Mouse (Mus musculus) stomach, embryonic 14.5 days (tissue): ENCODE measurements at regions not wholly inside any gene's neighbourhood (a gene's known extent, or its start where the extent isn't known, plus 50 kb on each side); places are given as distances from the start of the nearest gene placed in this dataset.

Source experiments
- ATAC-seq: fragments of 200-750 bp; cut with Nextera tagmentation; 2 replicates; pipeline ENCODE4 v1.8.0; 2017; ENCODE audit warnings: low read depth, moderate TSS enrichment; ENCODE audit not compliant: insufficient number of reproducible peaks, insufficient read depth, low FRiP score
- H3K27ac ChIP-seq: fragments of 300-500 bp; sonication (generic); 2 replicates; pipeline ENCODE4 v1.5.1; 2014; ENCODE audit warnings: mild to moderate bottlenecking, low read length, moderate library complexity, mixed read lengths
- H3K27me3 ChIP-seq: fragments of 300-500 bp; sonication (generic); 2 replicates; pipeline ENCODE4 v1.6.1; 2014; ENCODE audit warnings: low read length, control low read depth, mixed read lengths; ENCODE audit not compliant: control insufficient read depth, insufficient read depth
- H3K36me3 ChIP-seq: fragments of 300-500 bp; sonication (generic); 2 replicates; pipeline ENCODE4 v1.6.1; 2014; ENCODE audit warnings: mild to moderate bottlenecking, control low read depth, low read length, moderate library complexity, mixed read lengths; ENCODE audit not compliant: control insufficient read depth, insufficient read depth
- H3K4me1 ChIP-seq: fragments of 300-500 bp; sonication (generic); 2 replicates; pipeline ENCODE4 v1.6.1; 2014; ENCODE audit warnings: low read length, control low read depth, mixed read lengths; ENCODE audit not compliant: control insufficient read depth, insufficient read depth
- H3K4me2 ChIP-seq: fragments of 300-500 bp; sonication (generic); replicated peaks from 2 replicates; pipeline ENCODE4 v1.6.1; 2014; ENCODE audit warnings: low read depth, low read length, control low read depth
- H3K4me3 ChIP-seq: fragments of 300-500 bp; sonication (generic); 2 replicates; pipeline ENCODE4 v1.5.1; 2014; ENCODE audit warnings: low read depth, low read length, control low read depth
- H3K9ac ChIP-seq: fragments of 300-500 bp; sonication (generic); replicated peaks from 2 replicates; pipeline ENCODE4 v1.6.1; 2014; ENCODE audit warnings: low read depth, mild to moderate bottlenecking, control low read depth, low read length, moderate library complexity, mixed read lengths
- H3K9me3 ChIP-seq: fragments of 300-500 bp; sonication (generic); 2 replicates; pipeline ENCODE4 v1.6.1; 2016; ENCODE audit warnings: low read depth, low read length, control low read depth; ENCODE audit not compliant: control insufficient read depth
- WGBS: fragments of 180-500 bp; shearing (Covaris S2); extraction: QIAGEN DNeasy Blood & Tissue Kit; methylation state at CpG from one replicate; pipeline ENCODE4 v1.1.7; 2014; 5-methylcytosine and 5-hydroxymethylcytosine counted together

DNA sequence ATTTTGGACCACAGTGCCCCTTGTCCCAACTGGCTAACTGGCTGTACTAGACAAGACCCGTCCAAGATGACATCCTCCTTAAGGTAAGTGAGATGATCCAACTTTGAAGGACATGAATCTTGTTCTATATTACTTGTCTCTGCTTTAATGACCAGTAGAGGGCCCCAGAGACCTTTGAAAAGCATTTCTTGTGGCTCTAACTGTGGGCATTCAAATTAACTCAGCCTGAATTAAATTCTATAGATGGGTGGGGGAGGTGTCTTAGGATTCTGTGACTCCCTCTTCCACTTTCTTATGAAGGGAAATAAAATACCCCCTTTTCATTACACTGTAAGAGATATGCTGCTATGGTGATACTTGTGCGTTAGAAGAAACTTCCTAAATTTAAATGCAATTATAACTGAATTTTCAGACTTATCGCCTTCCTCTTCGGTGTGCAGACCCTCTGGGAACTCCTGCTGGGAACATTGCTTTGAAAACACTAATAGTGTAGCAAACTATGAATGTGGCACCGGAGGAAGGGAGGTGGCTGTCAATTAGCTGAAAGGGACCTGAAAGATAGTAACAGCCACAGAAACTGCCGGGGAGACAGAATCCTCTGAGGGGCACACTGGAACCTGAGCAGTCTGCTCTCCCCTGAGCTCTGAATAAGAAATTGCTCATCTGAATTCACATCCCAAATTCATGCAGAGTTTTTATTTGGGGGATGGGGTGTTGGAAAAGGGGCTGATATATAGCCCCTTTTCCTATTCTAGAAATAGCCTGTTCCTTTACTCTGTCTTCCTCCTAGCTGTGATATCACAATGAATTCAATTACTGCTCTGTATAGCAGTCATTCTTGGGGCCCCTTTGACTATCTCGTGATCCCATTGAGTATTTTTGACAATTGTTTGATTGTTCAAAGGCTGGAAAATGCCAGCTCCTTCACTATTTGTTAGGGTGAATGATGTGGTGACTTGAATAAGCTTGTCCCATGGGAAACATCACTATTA is 179.9 kb upstream of the A1bg start:
- no peak; the same call in 1 of the 2 replicates for ATAC-seq
- 50% methylated on average over 7 of the region's 7 CpGs for WGBS
- H3K9me3 ChIP-seq, result no peaks in the 10 kb centered on the region
- H3K4me2 ChIP-seq, result no peak overlapping the region
- no peaks in the 10 kb centered on the region for H3K4me1 ChIP-seq
- H3K27ac ChIP-seq, result no peak overlapping the region
- no peaks in the 10 kb centered on the region for H3K36me3 ChIP-seq
- H3K27me3 ChIP-seq, result no peaks in the 10 kb centered on the region
- no peak overlapping the region for H3K9ac ChIP-seq
- H3K4me3 ChIP-seq, result no peak overlapping the region

DNA sequence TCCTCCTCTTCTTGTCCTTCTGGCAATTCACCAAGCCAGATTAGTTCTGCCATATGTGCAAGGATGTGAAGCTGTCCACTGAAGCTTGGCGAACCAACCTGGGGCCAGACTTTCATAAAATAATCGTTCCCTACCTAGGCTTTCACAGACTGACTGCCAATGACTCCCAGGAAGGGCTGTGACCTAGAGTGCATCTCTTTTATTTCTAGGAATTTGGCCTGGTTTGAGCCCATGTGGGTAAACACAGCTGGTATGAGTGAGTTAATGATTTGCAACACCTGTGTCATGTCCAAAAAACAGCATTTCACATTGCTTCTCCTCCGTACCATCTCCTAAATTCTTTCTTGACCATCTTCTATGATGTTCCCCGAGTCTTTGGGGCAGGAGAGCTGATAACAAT is 178.0 kb upstream of the A1bg start:
- ATAC-seq, result no peak
- Histone ChIP-seq H3K36me3 (no peaks in the 10 kb centered on the region), H3K4me2 (no peak overlapping the region), H3K27me3 (no peaks in the 10 kb centered on the region), H3K27ac (no peak overlapping the region), H3K4me1 (no peaks in the 10 kb centered on the region), H3K9me3 (no peaks in the 10 kb centered on the region), H3K4me3 (no peak overlapping the region), H3K9ac (no peak overlapping the region)
- 49% methylated on average over 4 of the region's 4 CpGs for WGBS

GRCm38 (mm10) chr15:61098968-61099367 is 176.2 kb upstream of the A1bg start:
- Histone ChIP-seq H3K9ac (no peak overlapping the region), H3K36me3 (no peaks in the 10 kb centered on the region), H3K27ac (no peak overlapping the region), H3K4me1 (no peaks in the 10 kb centered on the region), H3K4me3 (no peak overlapping the region), H3K9me3 (no peaks in the 10 kb centered on the region), H3K4me2 (no peak overlapping the region), H3K27me3 (no peaks in the 10 kb centered on the region)
- 22% methylated on average over 1 of the region's 1 CpGs for WGBS
- no peak for ATAC-seq

GRCm38 (mm10) chr15:61098519-61098918 is 175.7 kb upstream of the A1bg start:
- H3K9ac ChIP-seq, result no peak overlapping the region
- H3K4me3 ChIP-seq, result no peak overlapping the region
- no peaks in the 10 kb centered on the region for H3K4me1 ChIP-seq
- H3K27me3 ChIP-seq, result no peaks in the 10 kb centered on the region
- no peak overlapping the region for H3K4me2 ChIP-seq
- ATAC-seq, result no peak
- no peaks in the 10 kb centered on the region for H3K9me3 ChIP-seq
- H3K36me3 ChIP-seq, result no peaks in the 10 kb centered on the region
- H3K27ac ChIP-seq, result no peak overlapping the region

DNA sequence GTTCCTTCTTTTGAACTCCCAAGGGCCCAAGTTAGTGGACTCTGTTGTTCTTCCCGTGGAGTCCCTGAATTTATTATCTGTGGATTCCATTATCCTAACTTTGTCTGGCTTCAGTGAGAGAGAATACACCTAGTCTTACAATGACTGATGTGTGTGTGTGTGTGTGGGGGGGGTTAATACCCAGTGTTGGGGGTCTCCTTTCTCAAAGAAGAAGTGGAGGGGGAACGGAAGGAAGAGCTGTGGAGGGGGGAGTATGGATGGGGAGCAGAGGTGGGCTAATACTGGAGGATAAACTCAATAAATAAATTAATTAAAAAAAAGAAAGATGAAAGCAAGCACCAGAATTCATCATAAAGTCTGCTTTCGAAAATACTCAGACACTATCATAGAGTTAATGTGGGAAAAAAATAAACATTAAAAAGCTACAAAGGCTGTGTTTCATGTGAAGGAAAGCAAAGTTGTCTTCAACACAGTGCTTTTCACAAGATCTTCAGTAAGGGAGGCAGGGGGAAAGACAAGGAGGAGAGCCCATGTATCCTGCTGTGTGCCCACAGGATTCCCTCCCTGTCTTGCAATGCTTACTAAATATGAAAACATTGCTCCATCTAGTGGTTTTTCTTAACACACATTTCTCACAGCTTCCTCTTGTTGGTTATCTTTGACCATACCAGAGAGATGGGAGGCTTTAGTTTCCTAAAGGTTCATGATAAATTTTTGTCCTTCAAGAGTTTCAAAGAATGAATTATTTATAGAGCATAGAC is 173.4 kb upstream of the A1bg start:
- ATAC-seq, result no peak
- no peaks in the 10 kb centered on the region for H3K9me3 ChIP-seq
- H3K27ac ChIP-seq, result no peak overlapping the region
- H3K4me1 ChIP-seq, result no peaks in the 10 kb centered on the region
- H3K9ac ChIP-seq, result no peak overlapping the region
- WGBS, result 62% methylated on average over 3 of the region's 3 CpGs
- H3K4me3 ChIP-seq, result no peak overlapping the region
- H3K4me2 ChIP-seq, result no peak overlapping the region
- H3K36me3 ChIP-seq, result no peaks in the 10 kb centered on the region
- H3K27me3 ChIP-seq, result no peaks in the 10 kb centered on the region

DNA sequence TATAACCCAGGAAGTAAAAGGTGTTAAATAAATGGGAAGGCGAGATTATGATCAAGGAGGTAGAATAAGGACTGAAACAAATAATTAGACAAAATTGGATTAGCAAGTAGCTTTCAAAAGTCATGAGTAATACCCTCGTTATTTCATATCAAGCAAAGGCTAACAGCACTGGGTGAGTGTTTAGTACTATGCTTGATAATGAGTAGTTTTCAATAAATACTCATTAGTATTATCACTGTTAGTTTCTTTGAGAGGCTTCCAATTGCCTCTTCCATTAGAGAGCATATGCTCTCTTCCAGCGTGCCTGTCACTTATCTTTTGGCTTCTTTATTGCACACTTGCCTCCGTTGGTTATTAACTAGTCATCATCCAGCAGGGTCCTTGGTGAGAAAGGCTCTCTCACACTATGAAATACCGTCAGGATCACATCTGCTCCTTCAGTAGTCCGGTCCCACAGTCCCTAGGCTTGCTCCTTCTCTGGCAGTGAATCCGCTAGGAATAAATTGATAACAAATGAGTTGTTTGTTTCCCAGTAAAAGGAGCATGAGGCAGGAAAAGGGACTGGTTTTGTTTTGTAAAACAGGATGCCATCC is 132.3 kb upstream of the A1bg start:
- Histone ChIP-seq H3K27ac (no peak overlapping the region), H3K9ac (no peak overlapping the region), H3K4me2 (no peak overlapping the region), H3K27me3 (no peaks in the 10 kb centered on the region), H3K4me3 (no peak overlapping the region), H3K36me3 (no peaks in the 10 kb centered on the region), H3K9me3 (no peaks in the 10 kb centered on the region), H3K4me1 (no peaks in the 10 kb centered on the region)
- no peak for ATAC-seq
- 69% methylated on average over 7 of the region's 7 CpGs for WGBS

DNA sequence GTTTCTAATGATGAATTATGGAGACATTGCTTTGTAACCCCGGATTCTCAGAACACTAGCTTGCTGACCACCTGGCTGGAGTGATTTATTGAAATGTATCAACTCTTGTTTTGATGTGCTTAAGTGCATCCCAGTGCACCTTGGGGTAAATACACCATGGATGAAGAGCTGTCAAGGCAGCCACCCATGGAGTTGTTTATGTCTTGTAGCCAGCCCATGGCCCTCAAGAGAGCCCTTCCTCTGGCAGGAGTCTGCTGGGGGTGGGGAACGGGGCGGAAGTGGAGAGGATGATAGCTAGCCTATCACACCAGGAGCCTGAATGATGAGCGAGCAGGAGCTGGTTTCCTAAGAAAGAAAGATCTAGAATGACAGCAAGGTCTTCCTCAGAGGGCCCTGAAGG is 128.6 kb upstream of the A1bg start:
- no peak overlapping the region for H3K4me3 ChIP-seq
- 38% methylated on average over 4 of the region's 4 CpGs for WGBS
- H3K4me2 ChIP-seq, result no peak overlapping the region
- no peak for ATAC-seq
- H3K27me3 ChIP-seq, result no peaks in the 10 kb centered on the region
- H3K9ac ChIP-seq, result no peak overlapping the region
- no peaks in the 10 kb centered on the region for H3K36me3 ChIP-seq
- H3K27ac ChIP-seq, result no peak overlapping the region
- no peaks in the 10 kb centered on the region for H3K9me3 ChIP-seq
- no peaks in the 10 kb centered on the region for H3K4me1 ChIP-seq

DNA sequence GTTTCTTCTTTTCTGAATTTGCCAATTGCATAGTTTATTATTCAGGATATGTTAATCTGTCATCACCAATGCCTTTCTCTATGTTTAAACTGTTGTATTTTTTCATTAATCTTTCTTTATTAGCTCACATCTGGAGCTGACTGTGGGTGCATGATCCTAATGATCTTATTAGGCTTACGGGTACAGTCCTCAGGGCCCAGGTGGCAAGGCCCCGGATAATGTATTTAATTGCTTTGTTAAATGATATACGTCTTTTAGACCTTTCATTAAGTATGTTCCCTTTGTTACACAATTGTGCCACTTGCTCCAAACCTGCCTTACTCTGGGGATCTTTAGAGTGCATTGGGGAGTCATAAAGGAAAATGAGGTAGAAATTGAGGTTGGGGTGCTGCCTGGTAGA is 86.7 kb upstream of the A1bg start:
- Histone ChIP-seq H3K4me1 (no peaks in the 10 kb centered on the region), H3K9me3 (no peaks in the 10 kb centered on the region), H3K36me3 (no peaks in the 10 kb centered on the region), H3K4me3 (no peak overlapping the region), H3K27ac (no peak overlapping the region), H3K4me2 (no peak overlapping the region), H3K27me3 (no peaks in the 10 kb centered on the region), H3K9ac (no peak overlapping the region)
- 78% methylated on average over 3 of the region's 3 CpGs for WGBS
- ATAC-seq, result no peak
